ENCODE assay signal across 9 mouse cellular contexts in the genomic region with DNA sequence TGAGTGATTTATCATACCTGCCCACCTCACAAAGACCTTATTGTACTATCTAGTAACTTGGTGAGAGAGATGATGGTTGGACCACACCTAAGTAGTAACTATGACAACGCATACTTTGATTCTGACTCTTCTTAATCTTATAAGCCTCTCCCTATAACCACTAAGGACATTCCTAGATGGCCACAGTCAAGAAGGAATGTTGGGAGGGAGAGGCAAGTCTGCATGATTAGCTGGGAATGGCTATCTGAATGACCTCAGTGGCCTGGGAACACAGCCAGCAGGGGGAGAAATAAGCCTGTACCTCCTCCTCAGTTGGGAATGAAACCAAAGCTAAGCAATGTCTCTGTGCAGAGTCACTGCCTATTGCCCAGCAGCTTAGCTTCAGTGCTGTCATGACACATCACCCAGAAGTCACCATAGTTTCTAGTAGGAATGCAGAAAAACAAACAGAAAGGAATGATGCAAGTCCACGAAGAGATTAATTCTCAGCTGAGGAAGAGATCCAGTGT. TPM values are rescaled to one million over a fixed set of nuclear protein-coding genes. Genes with fewer than 3 reads are reported as not detected.
A peak's percentile ranks its signal among the peaks of the same experiment; 100 is the strongest.
DNase-seq lines count a peak whose midpoint lies in the region; ATAC-seq and TF ChIP-seq lines count a peak whose summit lies in the region.
"Had no signal": no experiment of that assay in that cellular context is flagged by ENCODE, and none has a peak within 500 bp of the region (broad histone marks: within the 10 kb centered on the region; RNA-seq: fewer than 3 reads in every experiment).

No protein-coding gene starts in this region.

- DNase-seq in 3134 (ENCODE audit: extremely low read depth, insufficient read length, low spot score) (peak; percentile 85), Patski (ENCODE audit: low read depth, low spot score) (peak; percentile 100)
- DNase-seq in kidney, adult 9 months, result peak; percentile 32
- DNase-seq in left cerebral cortex, postnatal 36 days (ENCODE audit: low spot score in 2 of 2), result no peak
- no peak for DNase-seq in layer of hippocampus, adult 2 months (ENCODE audit: low spot score in 2 of 2)
- DNase-seq in right cerebral cortex, postnatal 36 days (ENCODE audit: low spot score in 2 of 2), result no peak

- intact Hi-C loops in left cerebral cortex, postnatal 36 days (cut with DNase I), result no loop called here

- ATAC-seq in Patski, result peak; percentile 99
- ATAC-seq in granulocyte monocyte progenitor cell, adult 5-6 weeks (replicated peaks; ENCODE audit: poor library complexity, severe bottlenecking), result peak; percentile 25; the same call in 1 of the 2 replicates
- ATAC-seq in erythroid progenitor cell, adult 5-6 weeks (replicated peaks; ENCODE audit: low FRiP score, poor library complexity, severe bottlenecking), result no peak

- in situ Hi-C loops in Patski (cut with MboI; ENCODE audit: low pct_unique_long_range_greater_than_20kb), result no loop called here

- POLR2A ChIA-PET in Patski (lab: Charles Lee), result interaction anchor here (1.6 kb wide), 1 partner anchor 16 kb away, joined by 7 read pairs; no protein-coding TSS in a partner anchor

- peak; percentile 52 for TF ChIP-seq CTCF in Patski (IDR thresholded peaks at IDR 0.05)
- TF ChIP-seq CTCF in layer of hippocampus, adult 2 months (conservative IDR thresholded peaks at IDR 0.05), result no peak

- H3K27me3 ChIP-seq in Patski, result no peaks in the 10 kb centered on the region

- no peak overlapping the region for H3K27ac ChIP-seq in layer of hippocampus, adult 2 months
- H3K27ac ChIP-seq: macrophage had no signal

- CTCF ChIA-PET in Patski (lab: Charles Lee), result interaction anchor here (0.7 to 25.5 kb wide), 10 partner anchors 10 to 70 kb away, joined by 3 to 811 read pairs (median 6); partner anchors contain the start of gene S100a10

- no peak overlapping the region for H3K4me3 ChIP-seq in layer of hippocampus, adult 2 months

RNA-seq across cellular contexts. Expression of gene S100a11, which starts 16.8 kb away (rescaled TPM):
- 3,178 TPM for polyA plus RNA-seq in Patski (2021)
- total RNA-seq in granulocyte monocyte progenitor cell, adult 5-6 weeks (2014; fragmentation: Nextera tagmentation), result 1,372 and 1,648 TPM in 2 replicates
- total RNA-seq in granulocyte monocyte progenitor cell, adult 5-6 weeks (2017), result 77.7 and 97.8 TPM in 2 replicates
- total RNA-seq in left cerebral cortex, postnatal 36 days (2021), result 1 to 10 TPM; 7.0 to 9.9 TPM
- 477 and 485 TPM in 2 replicates for total RNA-seq in erythroid progenitor cell, adult 5-6 weeks (2015; ENCODE audit: low replicate concordance)
- 7.3 and 30.8 TPM in 2 replicates for total RNA-seq in erythroid progenitor cell, adult 5-6 weeks (2017; ENCODE audit: low replicate concordance)
- 1 to 10 TPM; 6.8 to 7.4 TPM for total RNA-seq in layer of hippocampus, adult 2 months (2021)

RNA-seq across cellular contexts. Expression of gene S100a10, which starts 17.8 kb away (rescaled TPM):
- 981 TPM for polyA plus RNA-seq in Patski (2021)
- total RNA-seq in granulocyte monocyte progenitor cell, adult 5-6 weeks (2014; fragmentation: Nextera tagmentation), result 146 and 257 TPM in 2 replicates
- total RNA-seq in granulocyte monocyte progenitor cell, adult 5-6 weeks (2017), result 203 and 212 TPM in 2 replicates
- total RNA-seq in left cerebral cortex, postnatal 36 days (2021), result 10 to 100 TPM; 32.5 to 40.0 TPM
- 41.1 and 59.5 TPM in 2 replicates for total RNA-seq in erythroid progenitor cell, adult 5-6 weeks (2015; ENCODE audit: low replicate concordance)
- 48.9 and 71.8 TPM in 2 replicates for total RNA-seq in erythroid progenitor cell, adult 5-6 weeks (2017; ENCODE audit: low replicate concordance)
- total RNA-seq in layer of hippocampus, adult 2 months (2021), result 10 to 100 TPM; 18.7 to 23.6 TPM

Comparison
In these comparisons a context has a peak if more than half of its experiments do, and no peak if none do; other contexts are left out.
1. DNase-seq: peak in 3134 (single experiment), Patski (single experiment) and kidney, adult 9 months (single experiment); none in left cerebral cortex, postnatal 36 days (0 of 2), layer of hippocampus, adult 2 months (0 of 2) and right cerebral cortex, postnatal 36 days (0 of 2).